Mouse (Mus musculus) monocyte, adult 5-6 weeks (primary cell): ENCODE data around the gene D17H6S53E. TPM values are rescaled to one million over a fixed set of nuclear protein-coding genes. Genes with fewer than 3 reads are reported as not detected.
A peak's percentile ranks its signal among the peaks of the same experiment; 100 is the strongest.

ENCODE experiments used
- ATAC-seq: fragments of 153-309, 156-312 bp; replicated peaks from 2 replicates; pipeline ENCODE4 v1.8.0; 2017; ENCODE audit warnings: mild to moderate bottlenecking; ENCODE audit not compliant: low TSS enrichment, insufficient number of reproducible peaks, severe bottlenecking, poor library complexity, low FRiP score
- total RNA-seq: library from RNA; stranded (forward); fragments of 200-1000, 200-491, 200-594 nt; gene quantifications from 3 replicates; pipeline ENCODE4 v1.2.3, GENCODE M21; 2017

Gene D17H6S53E
- total RNA-seq, 1 experiment from 2014 or later = 43.7 TPM

DNA sequence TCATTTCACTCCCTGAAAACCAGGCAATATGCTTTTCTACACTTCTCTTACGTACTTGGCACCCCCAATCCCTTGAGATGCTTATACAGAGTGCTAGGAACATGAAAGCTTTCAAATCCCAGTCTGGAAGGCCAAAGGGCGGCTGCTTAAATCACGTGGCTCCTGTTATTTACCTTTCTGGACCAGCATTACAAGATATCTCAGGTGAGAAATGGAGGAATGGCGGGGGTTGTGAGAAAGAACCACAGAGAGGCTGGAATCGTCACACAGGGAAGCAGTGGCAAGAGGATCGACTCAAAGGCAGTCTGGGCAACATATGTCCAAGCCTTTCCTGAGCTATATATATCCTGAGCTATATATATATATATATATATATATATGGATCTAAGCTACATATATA, 595 bp upstream of the D17H6S53E start:
- no peak for ATAC-seq

DNA sequence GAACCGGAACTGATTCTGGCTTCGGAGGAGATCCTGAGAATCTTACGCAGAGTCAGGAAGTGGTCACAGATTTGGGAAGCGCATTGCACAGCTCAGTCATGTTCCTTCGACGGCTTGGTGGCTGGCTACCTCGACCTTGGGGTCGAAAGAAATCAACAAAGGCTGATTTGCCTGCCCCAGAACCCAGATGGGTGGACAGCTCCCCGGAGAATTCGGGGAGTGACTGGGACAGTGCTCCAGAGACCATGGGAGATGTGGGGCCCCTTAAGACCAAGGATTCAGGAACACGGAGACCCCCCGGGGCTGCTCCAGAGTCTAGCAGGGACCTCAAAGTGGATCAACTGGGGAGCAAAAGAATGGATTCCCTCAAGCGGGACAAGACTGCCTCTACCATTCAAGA, 844 bp downstream of the D17H6S53E start:
- ATAC-seq = no peak

DNA sequence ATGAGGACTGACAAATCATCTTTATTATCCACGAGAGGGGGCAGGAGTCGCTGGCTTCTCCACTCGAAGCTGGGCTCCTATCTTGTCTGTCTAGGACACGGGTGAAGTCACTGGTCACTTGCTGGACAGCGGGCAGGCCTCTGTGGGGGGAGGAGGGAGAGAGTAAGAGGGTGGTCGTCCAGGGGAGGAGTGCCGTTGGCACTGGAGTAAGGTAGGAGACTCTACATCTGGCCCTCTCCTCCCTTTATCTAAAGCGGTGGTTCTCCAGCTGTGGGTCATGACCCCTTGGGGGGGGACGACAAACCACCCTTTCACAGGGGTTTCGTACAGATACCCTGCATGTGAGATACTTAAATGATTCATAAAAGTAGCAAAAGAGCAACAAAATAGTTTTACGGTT, 2.8 kb downstream of the D17H6S53E start:
- ATAC-seq = no peak

DNA sequence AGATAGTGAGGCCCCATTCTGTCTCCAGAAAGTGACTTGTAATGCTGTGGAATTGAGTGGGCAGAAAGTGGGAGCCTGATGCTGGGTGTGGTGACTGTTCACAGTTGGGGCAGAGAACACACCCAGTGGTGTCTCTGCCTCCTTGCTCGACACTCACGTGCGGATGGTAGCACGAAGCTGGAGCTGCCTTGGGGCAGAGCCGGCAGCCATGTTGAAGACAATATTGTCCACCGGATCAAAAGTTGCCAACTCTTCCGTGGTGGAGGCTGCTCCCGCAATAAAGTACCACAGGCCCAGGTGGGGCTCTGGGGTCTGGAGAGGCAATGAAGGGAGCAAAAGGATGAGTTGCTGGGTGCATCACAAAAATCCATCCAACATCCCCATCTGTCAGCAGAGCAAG, 4.9 kb downstream of the D17H6S53E start:
- no peak for ATAC-seq

DNA sequence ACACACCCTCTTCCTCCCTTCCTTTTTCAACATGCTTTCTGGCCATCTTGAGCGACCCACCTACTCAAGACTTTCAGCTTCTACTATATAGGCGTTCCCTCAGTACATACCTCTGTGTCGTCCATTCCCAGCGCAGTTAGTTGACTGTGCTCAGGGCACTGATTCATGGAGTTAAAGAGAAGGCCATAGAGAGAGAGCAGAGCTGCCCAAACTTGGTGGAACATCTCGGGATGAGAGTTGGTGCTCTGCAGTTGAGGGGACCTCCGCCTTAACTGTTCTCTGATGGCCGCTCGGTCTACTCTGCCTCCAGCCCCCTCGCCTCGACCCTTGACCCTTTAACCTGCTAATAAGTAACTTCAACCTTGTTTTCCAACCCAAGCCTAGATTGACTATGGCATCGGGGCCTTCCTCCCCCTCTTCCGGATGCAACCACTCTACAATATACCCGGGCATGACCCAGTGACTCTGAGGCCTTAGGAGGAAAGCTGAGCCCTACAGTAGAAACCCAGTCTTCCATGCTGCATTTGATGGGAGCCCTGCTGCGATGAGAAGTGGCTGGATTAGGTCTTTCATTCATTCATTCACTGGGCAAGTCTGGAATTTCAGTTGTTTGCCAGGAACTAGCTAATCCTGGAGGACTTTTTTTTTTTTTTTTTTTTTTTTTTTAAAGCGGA, 5.5 kb downstream of the D17H6S53E start, which contains the start of gene Apom:
Gene Apom, minus strand, starts transcription at position 551 of the 674 bp plus-strand sequence.
- ATAC-seq = no peak

DNA sequence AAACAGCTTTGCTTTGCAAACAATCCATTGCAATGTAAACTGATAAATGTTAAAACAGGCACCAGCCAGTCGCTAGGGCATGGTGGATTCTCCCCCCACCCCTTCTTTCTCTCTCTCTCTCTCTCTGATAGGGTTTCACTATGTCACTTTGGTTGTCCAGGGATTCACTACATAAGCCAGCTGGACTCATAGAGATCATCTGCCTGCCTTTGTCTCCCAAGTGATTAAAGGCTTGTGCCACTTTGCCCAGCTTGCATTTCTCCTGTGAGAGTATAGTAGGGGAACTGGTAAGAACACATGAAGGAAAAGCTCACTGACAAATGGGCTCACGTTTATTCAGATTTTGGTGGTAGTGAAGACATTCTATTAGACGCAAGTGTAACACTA, 6.0 kb downstream of the D17H6S53E start:
- ATAC-seq = no peak

DNA sequence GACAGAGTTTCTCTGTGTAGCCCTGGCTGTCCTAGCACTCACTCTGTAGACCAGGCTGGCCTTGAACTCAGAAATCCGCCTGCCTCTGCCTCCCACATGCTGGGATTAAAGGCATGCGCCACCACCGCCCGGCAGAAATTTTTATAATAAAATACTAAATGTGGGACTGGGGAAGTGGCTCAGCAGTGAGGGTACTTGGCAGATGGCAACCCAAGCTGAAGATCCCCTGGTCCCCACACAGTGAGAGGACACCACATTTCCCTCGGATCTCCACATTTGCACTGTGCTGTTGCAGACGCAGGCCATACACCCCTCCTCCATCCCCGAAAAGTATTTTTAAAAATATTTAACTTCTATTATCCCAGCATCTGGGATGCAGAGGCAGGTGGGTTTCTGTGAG, 7.3 kb downstream of the D17H6S53E start:
- ATAC-seq = no peak

DNA sequence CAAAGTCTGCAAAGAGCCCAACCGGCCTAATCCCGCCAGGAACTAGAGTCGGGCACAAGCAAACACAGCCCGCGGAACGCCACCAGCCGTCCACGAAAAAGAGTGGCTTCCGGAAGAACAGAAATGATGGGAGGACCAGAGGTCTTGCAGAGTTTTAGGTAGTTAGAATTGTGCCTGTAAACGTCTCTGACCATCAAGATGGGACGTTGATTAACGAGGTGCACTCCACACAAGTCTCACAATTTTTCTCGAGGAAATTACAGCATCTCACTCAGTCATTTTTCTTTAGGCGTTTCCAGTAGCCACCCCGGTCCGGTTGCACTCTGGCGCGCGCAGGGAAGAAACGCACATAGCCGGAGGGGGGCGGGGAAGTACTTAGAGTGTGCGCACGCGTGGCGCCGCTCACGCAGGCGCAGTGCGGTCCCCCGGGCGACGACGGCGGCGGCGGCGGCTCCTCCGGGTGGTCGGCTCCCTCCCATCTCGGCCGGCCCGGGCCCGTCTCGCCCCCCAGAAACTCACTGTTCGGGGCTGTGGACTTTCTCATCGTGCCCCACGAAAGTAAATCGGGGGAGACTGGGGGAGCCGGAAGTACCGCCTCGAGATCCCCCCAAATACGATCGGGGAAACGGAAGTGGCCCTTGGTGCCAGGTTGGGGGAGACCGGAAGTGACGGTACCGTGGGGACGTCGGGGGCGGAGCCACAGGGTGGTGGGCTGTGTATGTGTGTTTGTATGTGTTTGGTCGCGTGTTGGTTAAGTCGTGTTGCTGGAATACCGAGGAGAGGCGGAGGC, 8.8 kb downstream of the D17H6S53E start, which contains the start of gene Bag6:
Gene Bag6, plus strand, starts transcription at position 378 of the 790 bp plus-strand sequence.
- ATAC-seq = peak; percentile 86

DNA sequence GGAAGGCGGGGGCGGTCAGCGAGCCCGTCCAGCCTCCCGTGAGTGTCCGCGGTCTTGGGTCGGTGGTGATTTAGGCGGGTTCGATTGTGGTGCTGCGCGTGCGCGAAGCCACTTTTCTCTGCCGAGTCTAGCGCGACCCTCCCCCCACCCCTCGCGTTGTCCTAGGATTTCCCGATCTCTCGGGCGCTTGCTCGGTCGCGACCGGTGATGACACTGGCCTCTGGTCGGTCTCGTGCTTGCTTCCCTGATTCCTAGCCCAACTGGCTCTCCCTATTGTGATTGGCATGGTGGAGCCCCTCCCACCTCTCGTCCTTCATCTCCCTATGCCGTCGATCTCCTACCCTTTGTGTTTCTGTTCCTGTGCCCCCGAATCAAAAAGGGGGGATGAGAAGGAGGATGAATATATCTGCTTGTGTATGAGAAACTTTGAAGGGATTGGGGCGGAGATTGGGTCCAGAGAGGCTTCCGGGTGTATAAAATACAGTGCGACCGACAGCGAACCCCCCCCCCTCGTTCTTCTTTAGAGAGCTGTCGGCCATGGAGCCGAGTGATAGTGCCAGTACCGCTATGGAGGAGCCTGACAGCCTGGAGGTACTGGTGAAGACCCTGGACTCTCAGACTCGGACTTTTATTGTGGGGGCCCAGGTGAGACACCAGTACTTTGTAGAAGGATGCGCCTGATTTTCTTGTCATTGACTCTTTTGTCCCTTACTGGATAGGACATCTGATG, 9.6 kb downstream of the D17H6S53E start:
- ATAC-seq = peak; percentile 41

DNA sequence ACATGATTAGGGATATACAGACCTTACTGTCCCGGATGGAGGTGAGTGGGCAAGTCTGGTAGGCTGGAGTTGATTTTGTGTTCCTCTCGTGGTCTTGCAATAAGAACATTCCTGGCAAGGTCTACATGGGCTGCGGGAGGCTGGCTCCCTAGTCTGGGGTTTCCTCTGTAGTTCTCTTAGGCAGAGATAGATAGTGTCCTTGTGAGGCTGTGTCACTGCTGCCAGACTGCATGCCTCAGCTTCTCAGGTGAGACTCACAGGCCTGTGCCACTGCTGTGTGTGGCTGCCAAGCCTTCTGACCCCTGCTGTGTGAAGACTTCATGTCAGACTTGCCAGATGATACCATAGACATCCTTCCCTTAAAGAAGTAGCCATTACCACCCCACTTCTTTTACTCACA, 13.1 kb downstream of the D17H6S53E start:
- ATAC-seq = no peak

DNA sequence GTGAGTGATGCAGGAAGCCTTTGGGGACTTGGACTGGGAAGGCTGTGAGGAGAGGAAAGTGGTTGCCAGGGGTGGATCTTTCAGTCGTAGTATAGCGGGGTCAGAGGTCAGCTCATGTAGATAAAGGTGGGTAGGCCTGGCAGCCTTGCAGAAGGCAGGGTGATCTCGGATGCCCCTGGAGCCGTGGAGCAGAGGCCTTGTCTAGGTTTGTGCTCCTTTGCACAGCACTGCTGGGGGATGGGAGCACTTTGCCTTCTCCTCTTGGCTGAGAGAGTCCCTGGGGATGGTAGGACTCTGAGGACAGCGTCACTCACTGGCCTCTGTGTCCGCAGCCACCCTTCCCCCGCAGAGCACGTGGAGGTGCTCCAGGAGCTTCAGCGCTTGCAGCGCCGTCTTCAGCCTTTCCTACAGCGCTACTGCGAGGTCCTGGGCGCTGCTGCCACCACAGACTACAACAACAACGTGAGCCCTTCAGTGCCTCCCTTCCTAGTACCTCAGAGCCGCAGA, 14.4 kb downstream of the D17H6S53E start:
- no peak for ATAC-seq

DNA sequence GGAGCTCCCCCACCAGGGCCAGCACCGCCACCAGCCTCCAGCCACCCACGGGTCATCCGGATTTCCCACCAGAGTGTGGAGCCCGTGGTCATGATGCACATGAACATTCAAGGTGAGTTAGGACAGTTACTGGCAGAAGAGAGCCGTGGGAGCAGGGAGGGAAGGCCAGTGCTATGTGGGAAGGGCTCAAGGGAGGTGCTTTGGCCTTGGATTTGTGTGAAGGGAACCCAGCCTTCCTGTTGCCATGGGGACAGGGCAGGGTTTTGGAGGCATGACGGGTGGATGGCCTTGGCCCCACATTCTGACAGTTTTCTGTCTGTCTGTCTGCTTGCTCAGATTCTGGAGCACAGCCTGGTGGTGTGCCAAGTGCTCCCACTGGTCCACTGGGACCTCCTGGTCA, 15.8 kb downstream of the D17H6S53E start:
- no peak for ATAC-seq

DNA sequence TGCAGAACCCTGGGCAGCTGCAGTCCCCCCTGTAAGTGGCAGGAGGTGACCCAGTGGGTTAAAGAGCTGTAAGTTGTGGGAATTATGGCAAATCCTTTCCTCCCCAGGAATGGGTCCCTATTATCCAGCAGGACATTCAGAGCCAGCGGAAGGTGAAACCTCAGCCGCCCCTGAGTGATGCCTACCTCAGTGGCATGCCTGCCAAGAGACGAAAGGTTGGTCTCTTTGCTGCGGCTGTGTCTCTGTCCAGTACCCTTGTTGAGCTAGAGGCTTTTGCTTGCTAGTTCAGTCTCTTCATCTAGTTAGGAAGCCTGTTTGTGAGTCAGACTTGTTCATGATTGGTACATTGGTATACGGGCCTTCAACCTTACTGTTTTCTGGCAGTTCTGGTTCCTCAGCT, 20.0 kb downstream of the D17H6S53E start:
- no peak for ATAC-seq

DNA sequence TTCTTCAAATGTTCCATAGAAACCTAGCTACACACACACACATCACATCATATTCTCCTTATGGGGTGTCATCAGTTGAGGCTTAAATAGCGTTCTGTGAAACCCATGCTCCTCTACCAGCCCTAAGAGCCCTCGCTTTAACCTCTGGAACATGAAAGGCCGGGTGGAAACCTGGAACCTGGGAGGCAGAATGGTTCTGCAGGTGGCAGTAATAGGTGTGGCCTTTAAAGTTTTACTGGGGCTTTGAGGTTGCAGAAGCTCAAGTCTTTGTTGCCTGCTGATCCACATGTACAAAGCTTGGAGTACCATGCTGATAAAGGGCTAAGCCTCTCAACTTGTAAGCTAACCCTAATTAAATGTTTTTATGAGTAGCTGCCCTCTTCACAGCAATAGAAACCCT, 21.2 kb downstream of the D17H6S53E start:
- no peak for ATAC-seq

DNA sequence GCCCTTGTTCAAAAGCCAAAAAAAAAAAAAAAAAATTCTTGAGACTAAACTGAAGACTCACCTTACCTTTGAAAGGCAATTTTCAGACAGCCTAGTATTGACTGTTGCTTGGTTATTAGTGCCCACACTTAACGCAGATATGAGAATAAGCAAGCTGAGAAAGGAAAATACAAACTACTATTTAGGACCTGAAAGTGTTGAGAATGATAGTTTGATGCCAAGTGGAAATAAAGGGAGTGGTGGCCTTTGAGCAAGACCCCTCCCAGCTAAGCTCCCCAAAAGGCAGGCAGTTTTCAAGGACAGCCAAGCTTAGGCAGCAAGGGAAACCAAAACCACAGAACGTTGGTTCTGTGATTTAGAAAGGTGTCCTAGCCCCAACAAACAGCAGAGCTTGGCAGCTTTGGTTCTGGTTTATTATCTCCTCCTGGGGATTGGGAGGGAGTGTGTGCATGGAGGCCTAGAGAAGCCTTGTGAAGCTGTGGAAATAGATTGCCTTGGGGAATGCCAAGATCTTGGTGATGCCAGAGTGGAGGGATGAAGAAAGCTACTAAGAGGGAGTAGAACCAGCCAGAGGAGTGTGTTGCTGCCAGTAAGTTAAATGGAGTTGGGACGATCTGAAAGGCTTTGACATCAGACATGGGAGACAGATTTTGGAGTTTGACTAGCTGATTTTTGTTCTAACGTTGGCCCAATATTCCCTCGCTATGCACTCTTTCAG, 21.9 kb downstream of the D17H6S53E start:
- no peak for ATAC-seq

DNA sequence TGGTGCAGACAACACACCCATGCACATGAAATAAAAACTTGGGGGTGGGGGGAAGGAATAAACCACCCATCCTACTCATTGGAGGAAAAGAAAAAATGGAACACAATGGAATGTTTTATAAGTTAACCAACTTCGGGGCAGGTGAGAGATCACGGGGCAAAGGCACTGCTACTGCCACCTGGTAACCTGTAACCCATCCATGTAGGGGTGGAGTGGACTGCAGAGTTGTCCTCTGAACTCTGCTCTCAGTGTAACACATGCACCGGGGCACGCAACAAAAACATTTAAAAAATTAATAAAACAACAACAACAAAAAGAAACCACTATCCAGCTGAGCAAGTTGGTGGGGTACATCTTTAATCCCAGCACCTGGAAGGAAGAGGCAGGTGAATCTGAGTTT, 25.9 kb downstream of the D17H6S53E start:
- no peak for ATAC-seq

DNA sequence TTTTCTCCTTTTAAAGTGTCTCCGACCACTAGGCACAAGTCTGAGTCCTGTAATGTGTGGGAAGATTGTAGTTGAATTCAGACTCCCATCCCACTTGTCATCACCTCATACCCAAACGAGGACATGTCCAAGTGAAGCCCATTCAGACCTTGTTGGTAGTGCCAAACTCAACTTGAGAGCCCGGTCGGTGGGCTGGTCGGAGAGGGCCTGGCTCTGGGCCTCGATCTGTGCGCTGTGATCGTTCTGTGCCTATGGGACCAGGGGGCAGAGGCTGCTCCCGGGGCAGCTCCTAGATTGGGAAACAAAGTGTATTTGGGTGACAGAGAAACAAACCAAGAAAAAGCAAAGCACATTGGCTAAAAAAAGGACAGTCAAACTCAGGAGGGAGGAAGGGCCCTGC, 26.9 kb downstream of the D17H6S53E start:
- ATAC-seq = no peak

DNA sequence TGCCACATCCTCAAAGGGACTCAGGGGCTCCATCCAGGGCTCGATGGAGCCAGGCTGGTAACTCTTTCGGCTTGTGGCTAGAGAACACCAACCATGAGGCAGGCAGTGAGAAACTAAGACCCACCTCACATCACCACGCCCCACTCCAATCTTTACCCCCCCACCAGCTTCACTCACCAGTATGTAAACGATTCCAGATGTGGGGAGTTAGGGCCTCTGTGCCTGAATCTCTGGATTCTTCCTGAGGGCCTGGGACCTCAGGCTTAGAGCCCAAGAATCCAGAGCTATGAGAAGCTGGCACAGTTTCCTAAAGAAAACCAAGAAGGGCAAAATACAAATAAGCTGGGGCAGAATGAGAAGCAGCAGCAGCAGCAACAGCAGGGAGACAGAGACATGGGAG, 27.8 kb downstream of the D17H6S53E start:
- ATAC-seq = no peak

DNA sequence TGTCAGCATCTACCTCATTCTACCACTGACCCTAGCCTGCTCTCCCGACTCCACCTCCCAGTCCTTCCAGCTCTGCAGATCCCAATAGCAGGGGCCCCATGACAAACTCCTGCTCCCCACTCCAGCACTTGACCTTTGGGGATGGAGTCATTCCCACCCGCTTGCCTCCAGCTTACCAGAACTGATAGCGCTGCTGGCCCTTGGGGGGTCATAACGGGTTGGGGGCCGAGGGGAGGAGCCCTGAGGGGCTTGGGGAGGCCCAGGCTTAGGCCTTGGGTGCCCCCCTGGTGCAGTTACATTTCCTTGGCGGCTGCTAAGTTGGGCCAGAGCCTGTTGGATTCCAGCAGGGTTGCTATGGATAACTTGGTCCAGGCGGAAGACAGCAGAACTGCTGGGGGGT, 28.4 kb downstream of the D17H6S53E start:
- ATAC-seq = no peak
